Mouse (Mus musculus): ENCODE measurements around the gene Cib1.

DNA sequence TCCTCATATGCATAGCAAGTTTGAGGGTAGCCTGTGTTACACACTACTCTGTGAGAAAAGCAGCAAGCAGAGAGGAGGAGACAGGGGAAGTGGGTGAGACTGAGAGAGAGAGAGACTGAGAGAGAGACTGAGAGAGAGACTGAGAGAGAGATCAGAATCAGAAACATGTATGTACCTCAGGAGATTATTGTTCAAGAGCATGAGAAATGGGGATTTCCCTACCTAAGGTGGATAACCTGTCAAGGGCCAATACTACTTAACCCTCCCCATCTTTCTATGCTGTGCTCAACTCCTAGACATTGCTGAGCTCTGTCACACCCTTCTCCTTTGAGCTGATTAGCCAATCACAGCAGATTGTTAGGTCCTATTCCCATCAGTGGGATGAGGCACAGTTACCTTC is 50.5 kb downstream of the Cib1 start:
- TF ChIP-seq GATA1 (IDR thresholded peaks at IDR 0.05; ENCODE audit: borderline replicate concordance, low read length) (no peak), FLI1 (IDR thresholded peaks at IDR 0.05; ENCODE audit: low read length) (no peak)

All from megakaryocyte, embryonic 14.5 days (primary cell).